In the genomic region with DNA sequence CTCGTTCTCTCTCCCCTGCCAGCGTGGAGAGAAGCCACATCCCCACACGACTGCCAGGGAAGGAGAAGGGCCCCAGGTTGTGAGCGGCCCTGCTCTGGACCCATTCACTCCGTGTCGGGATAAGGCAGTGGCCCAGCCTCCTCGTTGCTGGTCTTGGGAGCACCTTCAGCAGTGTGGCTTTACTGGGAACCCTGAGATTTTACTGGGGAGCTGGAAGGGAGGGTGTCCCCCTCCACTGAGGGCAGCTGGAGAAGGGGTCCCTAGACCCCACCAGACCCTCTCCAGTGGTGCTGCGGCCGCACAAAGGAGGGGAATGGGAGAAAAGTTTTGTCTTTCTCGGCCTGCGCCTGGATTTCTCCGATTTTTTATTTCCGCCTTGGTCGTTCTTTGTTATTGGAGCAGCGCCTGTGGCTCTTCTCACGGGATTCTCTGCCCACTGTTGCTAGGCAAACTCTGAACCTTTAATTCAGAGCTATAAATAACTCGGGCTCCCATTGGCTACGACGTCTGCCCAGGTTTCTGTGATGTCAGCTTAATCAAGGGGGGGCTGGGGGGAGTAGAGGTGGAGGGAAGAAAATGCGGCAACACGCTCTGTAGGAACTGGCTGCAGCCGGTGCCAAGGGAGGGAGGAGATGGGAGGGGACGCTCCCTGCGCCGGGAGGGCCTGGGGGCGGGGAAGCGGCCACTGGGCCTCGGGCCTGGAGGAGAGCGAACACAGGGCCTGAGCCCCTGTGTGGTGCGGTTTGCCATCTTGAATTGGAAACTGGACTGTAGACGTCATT, we compare ENCODE assay signal across 8 mouse cellular contexts. TPM values are rescaled to one million over a fixed set of nuclear protein-coding genes. Genes with fewer than 3 reads are reported as not detected.
DNase-seq lines count a peak whose midpoint lies in the region; ATAC-seq lines count a peak whose summit lies in the region.

No protein-coding gene starts in this region.

- peak overlapping the region; percentile 79 for H3K9ac ChIP-seq in heart, embryonic 15.5 days
- H3K9ac ChIP-seq in liver, embryonic 15.5 days: peak overlapping the region; percentile 89
- H3K9ac ChIP-seq in neural tube, embryonic 13.5 days: peak overlapping the region; percentile 100

- H3K9me3 ChIP-seq in forebrain, embryonic 10.5 days: no peaks in the 10 kb centered on the region
- no peaks in the 10 kb centered on the region for H3K9me3 ChIP-seq in heart, embryonic 15.5 days (replicated peaks)
- H3K9me3 ChIP-seq in liver, embryonic 15.5 days (replicated peaks): no peaks in the 10 kb centered on the region
- H3K9me3 ChIP-seq in neural tube, embryonic 13.5 days: no peaks in the 10 kb centered on the region

- H3K27me3 ChIP-seq in forebrain, embryonic 10.5 days (ENCODE audit: poor library complexity, severe bottlenecking): no peaks in the 10 kb centered on the region
- no peaks in the 10 kb centered on the region for H3K27me3 ChIP-seq in heart, embryonic 15.5 days
- H3K27me3 ChIP-seq in liver, embryonic 15.5 days: no peaks in the 10 kb centered on the region
- no peaks in the 10 kb centered on the region for H3K27me3 ChIP-seq in neural tube, embryonic 13.5 days

- H3K36me3 ChIP-seq in forebrain, embryonic 10.5 days (replicated peaks): peaks cover 43% of the 10 kb centered on the region
- peaks cover 6% of the 10 kb centered on the region; the same call in 1 of the 2 replicates for H3K36me3 ChIP-seq in heart, embryonic 15.5 days
- peaks cover 24% of the 10 kb centered on the region for H3K36me3 ChIP-seq in liver, embryonic 15.5 days (replicated peaks)
- peaks cover 30% of the 10 kb centered on the region for H3K36me3 ChIP-seq in neural tube, embryonic 13.5 days

- peak overlapping the region; percentile 88 for H3K4me2 ChIP-seq in heart, embryonic 15.5 days
- peak overlapping the region; percentile 87 for H3K4me2 ChIP-seq in liver, embryonic 15.5 days
- peak overlapping the region; percentile 98 for H3K4me2 ChIP-seq in neural tube, embryonic 13.5 days

- H3K27ac ChIP-seq in forebrain, embryonic 10.5 days: peak overlapping the region; percentile 100
- peak overlapping the region; percentile 99 for H3K27ac ChIP-seq in heart, embryonic 15.5 days
- H3K27ac ChIP-seq in liver, embryonic 15.5 days (replicated peaks): peak overlapping the region; percentile 93
- peak overlapping the region; percentile 100 for H3K27ac ChIP-seq in neural tube, embryonic 13.5 days (replicated peaks)

- ATAC-seq in CD4-positive, CD25-positive, alpha-beta regulatory T cell, adult 4 months: peak; percentile 12
- ATAC-seq in heart, embryonic 15.5 days (replicated peaks; ENCODE audit: insufficient number of reproducible peaks, insufficient read depth, low FRiP score, low read depth): peak; percentile 87
- peak; percentile 38 for ATAC-seq in liver, embryonic 15.5 days (ENCODE audit: insufficient read depth)
- peak; percentile 78 for ATAC-seq in neural tube, embryonic 13.5 days (ENCODE audit: low read depth)

- H3K4me1 ChIP-seq in forebrain, embryonic 10.5 days: peaks cover 30% of the 10 kb centered on the region
- H3K4me1 ChIP-seq in heart, embryonic 15.5 days (replicated peaks): peaks cover 21% of the 10 kb centered on the region
- peaks cover 34% of the 10 kb centered on the region for H3K4me1 ChIP-seq in liver, embryonic 15.5 days (replicated peaks)
- peaks cover 41% of the 10 kb centered on the region for H3K4me1 ChIP-seq in neural tube, embryonic 13.5 days (replicated peaks)

- peak overlapping the region; percentile 76 for H3K4me3 ChIP-seq in forebrain, embryonic 10.5 days
- peak overlapping the region; percentile 65 for H3K4me3 ChIP-seq in heart, embryonic 15.5 days
- peak overlapping the region; percentile 80 for H3K4me3 ChIP-seq in liver, embryonic 15.5 days (replicated peaks)
- H3K4me3 ChIP-seq in neural tube, embryonic 13.5 days: peak overlapping the region; percentile 87

- peak; percentile 81 for DNase-seq in c-Kit-positive CD71-negative TER-119-negative erythroid progenitor cells, embryonic 14.5 days (ENCODE audit: low read depth)
- DNase-seq in forebrain, embryonic 10.5 days (ENCODE audit: extremely low spot score, low spot score): peak; percentile 94
- peak; percentile 89 to 97 for DNase-seq in kidney, postnatal 25 days
- DNase-seq in telencephalon, adult 2 months (ENCODE audit: low read depth, low spot score): peak; percentile 95

- under 1% methylated on average over 31 of the region's 31 CpGs for WGBS in forebrain, embryonic 10.5 days
- WGBS in heart, embryonic 15.5 days: under 1% methylated on average over 31 of the region's 31 CpGs
- WGBS in liver, embryonic 15.5 days (ENCODE audit: insufficient replicate concordance): under 1% methylated on average over 31 of the region's 31 CpGs
- WGBS in neural tube, embryonic 13.5 days: under 1% methylated on average over 31 of the region's 31 CpGs

RNA-seq across cellular contexts. Expression of gene Serp2, which starts 51.1 kb away (rescaled TPM):
- polyA plus RNA-seq in CD4-positive, CD25-positive, alpha-beta regulatory T cell, adult 4 months (2017; shearing (Covaris generic)): 1 to 10 TPM; 1.3 to 2.1 TPM
- 24.9 and 25.2 TPM in 2 replicates for polyA plus RNA-seq in forebrain, embryonic 10.5 days (2016; fragmentation: Nextera tagmentation; extraction: Ambion mirVana)
- 7.1 and 8.2 TPM in 2 replicates for polyA plus RNA-seq in heart, embryonic 15.5 days (2015; fragmentation: Nextera tagmentation; extraction: Ambion mirVana)
- polyA plus RNA-seq in liver, embryonic 15.5 days (2015; fragmentation: Nextera tagmentation; extraction: Ambion mirVana): 0.83 and 1.0 TPM in 2 replicates
- polyA plus RNA-seq in neural tube, embryonic 13.5 days (2015; fragmentation: Nextera tagmentation; extraction: Ambion mirVana): 129 and 142 TPM in 2 replicates

Comparison
In these comparisons a context has a peak if more than half of its experiments do, and no peak if none do; other contexts are left out.
1. Peak in every context shown above with its lines: DNase-seq, ATAC-seq, H3K4me3 ChIP-seq and H3K27ac ChIP-seq.
2. ATAC-seq: peak in every context shown above with its lines; median percentile 87 in heart, embryonic 15.5 days; 78 in neural tube, embryonic 13.5 days; 38 in liver, embryonic 15.5 days; 12 in CD4-positive, CD25-positive, alpha-beta regulatory T cell, adult 4 months.